Mouse (Mus musculus): ENCODE data around the gene Tnnc1. TPM values are rescaled to one million over a fixed set of nuclear protein-coding genes. Genes with fewer than 3 reads are reported as not detected.

Gene Tnnc1
- polyA plus RNA-seq, 1 experiment from 2014 or later = 1.3 TPM

DNA sequence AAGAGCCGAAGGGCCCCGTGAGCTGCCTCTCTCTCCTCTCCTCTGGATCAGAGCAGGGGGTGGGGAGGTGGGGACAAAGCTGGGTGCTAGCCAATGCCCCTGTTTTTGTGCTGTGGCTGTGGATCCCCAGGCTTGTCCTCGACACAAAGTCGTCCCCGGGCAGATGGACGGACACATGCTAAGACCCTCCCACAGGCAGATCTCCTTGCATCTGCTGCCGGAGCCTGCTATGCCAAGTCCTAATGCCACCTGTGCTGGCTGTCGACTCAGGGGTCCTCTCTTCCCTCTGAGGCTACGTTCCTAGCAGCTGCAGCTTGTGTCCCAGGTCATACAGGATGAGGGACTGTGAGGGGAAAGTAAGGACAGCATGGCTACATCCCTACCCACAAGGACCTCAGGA, 41.3 kb upstream of the Tnnc1 start:
- Histone ChIP-seq H3K27me3 (ENCODE audit: control insufficient read depth, insufficient read depth, low read length) (no peaks in the 10 kb centered on the region), H3K36me3 (ENCODE audit: control insufficient read depth, insufficient read depth, low read length) (peaks cover 17% of the 10 kb centered on the region), H3K4me3 (ENCODE audit: low read depth, low read length) (0 out of 2 replicates have a peak overlapping the region, but pooled peaks have one; percentile 3), H3K9ac (replicated peaks; ENCODE audit: low read depth, low read length) (no peak overlapping the region), H3K27ac (ENCODE audit: low read length) (no peak overlapping the region), H3K4me2 (replicated peaks; ENCODE audit: low read depth, low read length) (peak overlapping the region; percentile 14; the same call in 1 of the 2 replicates), H3K4me1 (ENCODE audit: control insufficient read depth, insufficient read depth, low read length) (0 out of 2 replicates have a peak, but pooled peaks cover 3% of the 10 kb centered on the region), H3K9me3 (ENCODE audit: control insufficient read depth, low read depth, low read length) (no peaks in the 10 kb centered on the region)
- WGBS = 62% methylated on average over 9 of the region's 9 CpGs
- no peak for ATAC-seq (ENCODE audit: insufficient number of reproducible peaks, insufficient read depth, low FRiP score, low read depth)

DNA sequence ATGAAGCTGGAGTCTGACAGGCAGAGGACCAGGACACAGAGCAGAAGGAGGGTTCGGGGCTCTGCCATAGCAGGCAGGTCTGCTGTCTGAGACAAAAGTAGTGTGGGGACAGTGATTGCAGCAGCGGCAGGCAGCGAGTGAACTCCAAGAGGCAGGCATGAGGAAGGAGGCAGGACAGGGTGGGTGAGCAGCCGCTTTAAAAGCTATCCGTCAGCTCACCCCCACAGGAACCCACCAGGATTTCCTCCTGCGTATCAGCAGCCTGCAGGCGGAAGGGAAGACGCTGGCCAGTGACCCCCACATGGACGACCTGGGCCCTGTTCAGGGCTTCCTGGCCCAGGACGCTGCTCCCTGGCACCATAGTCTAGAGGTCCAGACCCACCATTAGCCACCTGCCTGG, 39.7 kb upstream of the Tnnc1 start, which contains the start of gene Stab1:
Gene Stab1, minus strand, starts transcription at position 217 of the 400 bp plus-strand sequence.
- Histone ChIP-seq H3K27me3 (ENCODE audit: control insufficient read depth, insufficient read depth, low read length) (no peaks in the 10 kb centered on the region), H3K4me3 (ENCODE audit: low read depth, low read length) (peak within 1 kb of the TSS; percentile 16; the same call in 1 of the 2 replicates), H3K4me1 (ENCODE audit: control insufficient read depth, insufficient read depth, low read length) (0 out of 2 replicates have a peak, but pooled peaks cover 3% of the 10 kb centered on the region), H3K9ac (replicated peaks; ENCODE audit: low read depth, low read length) (no peak within 1 kb of the TSS), H3K27ac (ENCODE audit: low read length) (peak within 1 kb of the TSS; percentile 48), H3K4me2 (replicated peaks; ENCODE audit: low read depth, low read length) (0 out of 2 replicates have a peak within 1 kb of the TSS, but pooled peaks have one; percentile 14), H3K9me3 (ENCODE audit: control insufficient read depth, low read depth, low read length) (no peaks in the 10 kb centered on the region), H3K36me3 (ENCODE audit: control insufficient read depth, insufficient read depth, low read length) (peaks cover 33% of the 10 kb centered on the region)
- ATAC-seq (ENCODE audit: insufficient number of reproducible peaks, insufficient read depth, low FRiP score, low read depth) = no peak
- 27% methylated on average over 10 of the region's 10 CpGs for WGBS

DNA sequence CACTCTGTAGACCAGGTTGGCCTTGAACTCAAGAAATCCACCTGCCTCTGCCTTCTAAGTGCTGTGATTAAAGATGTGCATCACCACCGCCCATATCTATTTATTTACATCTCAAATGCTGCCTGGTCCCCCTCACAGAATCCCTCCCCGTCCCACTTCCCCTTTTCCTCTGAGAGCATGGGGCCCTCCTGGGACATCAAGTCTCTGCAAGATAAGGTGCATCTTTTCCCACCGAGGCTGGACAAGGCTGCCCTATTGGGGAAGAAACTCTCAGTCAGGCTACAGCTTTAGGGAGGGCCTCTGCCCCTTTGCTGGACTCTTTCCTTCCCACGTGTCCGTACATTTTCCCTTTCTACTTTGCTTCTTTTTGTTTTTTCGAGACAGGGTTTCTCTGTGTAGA, 38.6 kb upstream of the Tnnc1 start:
- ATAC-seq (ENCODE audit: insufficient number of reproducible peaks, insufficient read depth, low FRiP score, low read depth) = no peak
- Histone ChIP-seq H3K9me3 (ENCODE audit: control insufficient read depth, low read depth, low read length) (no peaks in the 10 kb centered on the region), H3K4me1 (ENCODE audit: control insufficient read depth, insufficient read depth, low read length) (0 out of 2 replicates have a peak, but pooled peaks cover 3% of the 10 kb centered on the region), H3K9ac (replicated peaks; ENCODE audit: low read depth, low read length) (no peak overlapping the region), H3K4me2 (replicated peaks; ENCODE audit: low read depth, low read length) (no peak overlapping the region), H3K36me3 (ENCODE audit: control insufficient read depth, insufficient read depth, low read length) (peaks cover 44% of the 10 kb centered on the region), H3K27ac (ENCODE audit: low read length) (no peak overlapping the region), H3K27me3 (ENCODE audit: control insufficient read depth, insufficient read depth, low read length) (no peaks in the 10 kb centered on the region), H3K4me3 (ENCODE audit: low read depth, low read length) (no peak overlapping the region)
- 60% methylated on average over 6 of the region's 6 CpGs for WGBS

DNA sequence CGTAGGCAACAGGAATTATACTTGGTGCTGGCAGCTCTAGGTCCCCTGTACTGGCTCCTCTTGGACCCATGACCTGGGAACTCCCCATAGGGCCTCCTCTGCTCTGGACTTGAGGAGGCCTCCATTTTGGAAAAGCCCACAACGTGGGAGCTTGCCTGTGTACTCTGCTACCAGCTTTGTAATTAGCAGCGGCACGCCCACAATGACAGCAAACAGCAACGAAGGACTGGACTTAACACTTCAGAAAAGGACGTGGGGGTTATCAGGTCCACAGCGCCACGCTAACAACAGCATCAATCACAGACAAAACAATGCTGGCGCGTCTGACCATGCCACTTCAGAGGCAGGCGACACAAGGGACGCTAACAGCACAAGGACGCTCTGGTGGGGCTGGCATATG, 37.1 kb upstream of the Tnnc1 start:
- 81% methylated on average over 13 of the region's 13 CpGs for WGBS
- Histone ChIP-seq H3K27ac (ENCODE audit: low read length) (no peak overlapping the region), H3K4me1 (ENCODE audit: control insufficient read depth, insufficient read depth, low read length) (no peaks in the 10 kb centered on the region), H3K9me3 (ENCODE audit: control insufficient read depth, low read depth, low read length) (no peaks in the 10 kb centered on the region), H3K36me3 (ENCODE audit: control insufficient read depth, insufficient read depth, low read length) (peaks cover 57% of the 10 kb centered on the region), H3K9ac (replicated peaks; ENCODE audit: low read depth, low read length) (no peak overlapping the region), H3K4me2 (replicated peaks; ENCODE audit: low read depth, low read length) (no peak overlapping the region), H3K27me3 (ENCODE audit: control insufficient read depth, insufficient read depth, low read length) (no peaks in the 10 kb centered on the region), H3K4me3 (ENCODE audit: low read depth, low read length) (no peak overlapping the region)
- ATAC-seq (ENCODE audit: insufficient number of reproducible peaks, insufficient read depth, low FRiP score, low read depth) = no peak

DNA sequence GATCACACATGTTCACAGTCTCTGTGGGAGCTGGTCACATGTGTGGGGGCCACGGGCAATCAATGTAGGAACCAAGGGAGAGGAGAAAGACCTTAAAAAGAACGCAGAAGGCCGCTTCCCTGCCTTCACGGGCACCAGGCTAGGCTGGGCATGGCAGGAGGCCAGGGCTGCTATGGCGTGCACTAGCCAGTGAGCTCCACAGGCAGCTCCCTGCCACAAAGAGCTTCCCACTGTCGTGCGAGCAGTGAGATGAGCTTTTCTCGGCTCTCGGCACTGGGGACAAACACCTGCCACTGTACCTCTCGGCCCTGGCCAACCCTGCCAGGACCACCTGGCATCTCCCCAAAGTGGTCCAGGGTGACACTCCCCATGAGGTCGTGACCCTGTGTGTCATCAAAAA, 36.7 kb upstream of the Tnnc1 start:
- 95% methylated on average over 11 of the region's 11 CpGs for WGBS
- Histone ChIP-seq H3K27me3 (ENCODE audit: control insufficient read depth, insufficient read depth, low read length) (no peaks in the 10 kb centered on the region), H3K4me1 (ENCODE audit: control insufficient read depth, insufficient read depth, low read length) (no peaks in the 10 kb centered on the region), H3K9ac (replicated peaks; ENCODE audit: low read depth, low read length) (no peak overlapping the region), H3K4me3 (ENCODE audit: low read depth, low read length) (no peak overlapping the region), H3K36me3 (ENCODE audit: control insufficient read depth, insufficient read depth, low read length) (peaks cover 61% of the 10 kb centered on the region), H3K27ac (ENCODE audit: low read length) (no peak overlapping the region), H3K4me2 (replicated peaks; ENCODE audit: low read depth, low read length) (no peak overlapping the region), H3K9me3 (ENCODE audit: control insufficient read depth, low read depth, low read length) (no peaks in the 10 kb centered on the region)
- no peak for ATAC-seq (ENCODE audit: insufficient number of reproducible peaks, insufficient read depth, low FRiP score, low read depth)

DNA sequence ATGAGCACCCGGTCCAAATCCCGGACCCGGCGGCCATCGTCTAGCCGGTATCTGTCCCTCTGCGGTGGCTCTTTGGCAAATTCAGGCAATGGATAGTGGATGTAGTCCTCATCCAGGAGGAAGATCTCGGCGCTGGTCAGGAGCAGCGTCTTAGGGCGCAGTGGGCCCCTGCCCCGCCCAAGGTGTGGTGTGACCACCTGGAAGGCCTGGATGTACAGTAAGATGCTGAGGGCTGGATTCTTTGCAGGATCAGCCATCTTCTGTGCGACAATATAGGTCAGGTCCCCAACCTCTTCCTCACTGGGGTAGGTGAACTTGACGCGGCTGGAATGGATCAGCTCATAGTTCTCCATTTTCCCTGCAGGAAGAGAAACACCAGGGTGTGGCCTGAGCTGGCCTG, 36.3 kb upstream of the Tnnc1 start:
- H3K4me3 ChIP-seq (ENCODE audit: low read depth, low read length) = no peak overlapping the region
- H3K27me3 ChIP-seq (ENCODE audit: control insufficient read depth, insufficient read depth, low read length) = no peaks in the 10 kb centered on the region
- H3K36me3 ChIP-seq (ENCODE audit: control insufficient read depth, insufficient read depth, low read length) = peaks cover 66% of the 10 kb centered on the region
- no peak overlapping the region for H3K9ac ChIP-seq (replicated peaks; ENCODE audit: low read depth, low read length)
- ATAC-seq (ENCODE audit: insufficient number of reproducible peaks, insufficient read depth, low FRiP score, low read depth) = no peak
- H3K4me2 ChIP-seq (replicated peaks; ENCODE audit: low read depth, low read length) = no peak overlapping the region
- H3K27ac ChIP-seq (ENCODE audit: low read length) = no peak overlapping the region
- 95% methylated on average over 15 of the region's 15 CpGs for WGBS
- H3K9me3 ChIP-seq (ENCODE audit: control insufficient read depth, low read depth, low read length) = no peaks in the 10 kb centered on the region
- H3K4me1 ChIP-seq (ENCODE audit: control insufficient read depth, insufficient read depth, low read length) = no peaks in the 10 kb centered on the region

DNA sequence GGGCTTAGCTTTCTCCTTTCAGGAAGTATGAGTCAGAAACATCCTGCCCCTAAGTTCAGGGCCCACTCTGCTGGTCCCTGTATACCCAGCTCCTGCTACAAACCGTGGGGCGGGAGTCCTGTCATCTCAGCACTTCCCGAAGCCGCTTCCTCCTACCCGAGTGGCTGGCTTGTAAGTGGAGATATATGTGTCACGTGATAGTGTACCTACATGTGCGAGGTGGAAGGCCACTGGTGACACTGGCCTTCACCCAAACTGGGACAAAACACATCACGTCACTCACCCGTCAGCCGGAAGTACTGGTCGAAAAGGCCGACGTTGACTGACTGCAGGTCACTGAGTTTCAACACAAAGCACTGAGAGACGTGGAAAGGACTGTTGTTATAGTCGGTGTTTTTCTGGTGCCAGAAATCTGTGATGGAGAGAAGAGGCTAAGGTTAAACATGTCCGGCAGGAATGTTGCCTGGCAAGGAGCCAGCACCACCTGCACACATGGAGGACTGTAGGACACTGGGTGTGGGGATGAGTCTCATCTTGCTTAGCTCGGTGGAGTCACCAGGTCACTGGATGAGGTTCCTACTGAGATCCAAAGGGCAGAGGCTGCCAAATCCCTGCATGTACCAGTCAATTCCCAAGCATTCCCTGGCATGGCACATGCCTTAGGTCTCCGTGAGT, 35.2 kb upstream of the Tnnc1 start:
- Histone ChIP-seq H3K4me2 (replicated peaks; ENCODE audit: low read depth, low read length) (no peak overlapping the region), H3K27me3 (ENCODE audit: control insufficient read depth, insufficient read depth, low read length) (no peaks in the 10 kb centered on the region), H3K36me3 (ENCODE audit: control insufficient read depth, insufficient read depth, low read length) (peaks cover 77% of the 10 kb centered on the region), H3K27ac (ENCODE audit: low read length) (no peak overlapping the region), H3K4me3 (ENCODE audit: low read depth, low read length) (no peak overlapping the region), H3K9me3 (ENCODE audit: control insufficient read depth, low read depth, low read length) (no peaks in the 10 kb centered on the region), H3K9ac (replicated peaks; ENCODE audit: low read depth, low read length) (no peak overlapping the region), H3K4me1 (ENCODE audit: control insufficient read depth, insufficient read depth, low read length) (no peaks in the 10 kb centered on the region)
- 77% methylated on average over 18 of the region's 18 CpGs for WGBS
- no peak for ATAC-seq (ENCODE audit: insufficient number of reproducible peaks, insufficient read depth, low FRiP score, low read depth)

DNA sequence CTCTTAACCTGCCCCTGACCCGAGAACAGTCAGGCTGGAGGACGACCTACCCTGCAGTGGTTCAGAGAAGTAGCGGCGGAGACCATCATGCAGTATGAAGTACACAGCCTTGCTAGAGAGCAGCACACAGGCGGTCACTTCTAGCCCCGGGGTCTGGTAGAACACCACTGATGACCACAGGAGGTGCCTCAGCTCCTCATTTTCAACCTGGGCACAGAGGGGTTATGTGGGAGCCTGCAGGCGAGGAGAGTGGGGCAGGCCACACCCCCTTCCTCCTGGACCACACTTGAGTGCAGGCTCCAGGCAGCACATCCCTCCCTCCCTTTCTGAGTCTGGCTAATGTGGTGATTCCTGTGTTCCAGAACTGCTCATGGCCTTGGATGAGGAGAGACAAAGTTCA, 34.6 kb upstream of the Tnnc1 start:
- Histone ChIP-seq H3K9ac (replicated peaks; ENCODE audit: low read depth, low read length) (no peak overlapping the region), H3K9me3 (ENCODE audit: control insufficient read depth, low read depth, low read length) (no peaks in the 10 kb centered on the region), H3K4me1 (ENCODE audit: control insufficient read depth, insufficient read depth, low read length) (no peaks in the 10 kb centered on the region), H3K4me2 (replicated peaks; ENCODE audit: low read depth, low read length) (no peak overlapping the region), H3K27ac (ENCODE audit: low read length) (no peak overlapping the region), H3K36me3 (ENCODE audit: control insufficient read depth, insufficient read depth, low read length) (peaks cover 80% of the 10 kb centered on the region), H3K4me3 (ENCODE audit: low read depth, low read length) (no peak overlapping the region), H3K27me3 (ENCODE audit: control insufficient read depth, insufficient read depth, low read length) (no peaks in the 10 kb centered on the region)
- ATAC-seq (ENCODE audit: insufficient number of reproducible peaks, insufficient read depth, low FRiP score, low read depth) = no peak
- WGBS = 80% methylated on average over 7 of the region's 7 CpGs

DNA sequence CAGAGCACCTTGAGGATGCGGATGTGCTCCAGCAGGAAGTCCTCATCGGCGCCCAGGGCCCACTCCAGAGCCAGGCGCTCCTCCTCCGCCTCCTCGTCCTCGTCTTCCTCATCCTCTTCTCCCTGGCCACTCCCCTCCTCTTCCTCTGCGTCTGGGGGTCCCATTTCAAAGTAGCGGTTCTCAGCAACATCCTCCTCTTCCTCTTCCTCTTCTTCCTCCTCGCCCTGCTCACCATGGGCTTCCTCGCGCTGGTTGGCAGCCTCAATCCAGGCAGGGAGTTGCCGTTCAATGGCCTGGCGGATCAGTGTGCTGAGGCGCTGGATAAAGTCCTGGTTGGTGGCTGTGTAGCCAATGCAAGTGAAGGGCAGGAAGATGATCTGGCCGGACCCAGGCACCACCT, 30.8 kb upstream of the Tnnc1 start:
- Histone ChIP-seq H3K27me3 (ENCODE audit: control insufficient read depth, insufficient read depth, low read length) (no peaks in the 10 kb centered on the region), H3K9me3 (ENCODE audit: control insufficient read depth, low read depth, low read length) (no peaks in the 10 kb centered on the region), H3K4me1 (ENCODE audit: control insufficient read depth, insufficient read depth, low read length) (no peaks in the 10 kb centered on the region), H3K4me2 (replicated peaks; ENCODE audit: low read depth, low read length) (no peak overlapping the region), H3K4me3 (ENCODE audit: low read depth, low read length) (no peak overlapping the region), H3K36me3 (ENCODE audit: control insufficient read depth, insufficient read depth, low read length) (peaks cover 95% of the 10 kb centered on the region), H3K27ac (ENCODE audit: low read length) (no peak overlapping the region), H3K9ac (replicated peaks; ENCODE audit: low read depth, low read length) (no peak overlapping the region)
- ATAC-seq (ENCODE audit: insufficient number of reproducible peaks, insufficient read depth, low FRiP score, low read depth) = no peak
- WGBS = 81% methylated on average over 16 of the region's 16 CpGs

All from stomach, embryonic 14.5 days (tissue).